Mouse (Mus musculus) heart, adult 10 weeks (tissue): ENCODE data around the gene Abi1. TPM values are rescaled to one million over a fixed set of nuclear protein-coding genes. Genes with fewer than 3 reads are reported as not detected.

Experiments
- polyA plus RNA-seq: library from polyadenylated mRNA; stranded (reverse); fragments of 350-450 nt; fragmentation: Illumina TruSeq; extraction: RNeasy Lipid Tissue Mini Kit (QIAGEN cat#74804); gene quantifications from one replicate; pipeline ENCODE4 v1.2.3, GENCODE M21; 2014; ENCODE audit warnings: low read depth, low replicate concordance

Abi1 gene
- 25.9 TPM for polyA plus RNA-seq

GRCm38 (mm10) chr2:23040001-23040646 is at the start of gene Abi1:
TSS of gene Abi1 (minus strand) at chr2:23040241.

GRCm38 (mm10) chr2:23067552-23068369 is 27.7 kb upstream of the Abi1 start, which contains the start of gene Acbd5:
TSS of gene Acbd5 (plus strand) at chr2:23068167.

GRCm38 (mm10) chr2:22895282-22896273 is 144.5 kb downstream of the Abi1 start, which contains the start of gene Pdss1:
TSS of gene Pdss1 (plus strand) at chr2:22895522.

Other genes with a start within 250 kb of the Abi1 start
- gene Pdss1, start 144.7 kb downstream of the Abi1 start, polyA plus RNA-seq: 21.2 TPM
- gene Acbd5, start 27.9 kb upstream of the Abi1 start, polyA plus RNA-seq: 19.6 TPM
- 0.37 TPM for gene Mastl, start 115.8 kb upstream of the Abi1 start, polyA plus RNA-seq
- 43.6 TPM for gene Yme1l1, start 116.1 kb upstream of the Abi1 start, polyA plus RNA-seq
- not detected for gene 4931423N10Rik, start 167.2 kb upstream of the Abi1 start, polyA plus RNA-seq